ENCODE assay signal across 10 mouse cellular contexts in genomic region chr11:76587333-76587732, GRCm38 (mm10). TPM values are rescaled to one million over a fixed set of nuclear protein-coding genes. Genes with fewer than 3 reads are reported as not detected.
DNase-seq lines count a peak whose midpoint lies in the region; ATAC-seq and TF ChIP-seq lines count a peak whose summit lies in the region.
"Had no signal": no experiment of that assay in that cellular context is flagged by ENCODE, and none has a peak within 500 bp of the region (broad histone marks: within the 10 kb centered on the region; RNA-seq: fewer than 3 reads in every experiment).

No protein-coding gene starts in this region.

- no peak for DNase-seq in embryonic facial prominence, embryonic 10.5 days (ENCODE audit: low spot score)
- DNase-seq in lung, postnatal 25 days (ENCODE audit: low spot score) = peak; percentile 37
- no peak for DNase-seq in c-Kit-positive CD71-positive TER-119-positive erythroid progenitor cells, embryonic 14.5 days (ENCODE audit: low spot score)
- no peak for DNase-seq in thymus, adult 18-20 months
- DNase-seq: kidney, adult 11 months had no signal

- H3K79me3 ChIP-seq in C2C12 (ENCODE audit: low read depth) = peaks cover 8% of the 10 kb centered on the region

- H3K27me3 ChIP-seq in intestine, embryonic 16.5 days (replicated peaks; ENCODE audit: control insufficient read depth, insufficient read depth, low read length) = no peaks in the 10 kb centered on the region
- H3K27me3 ChIP-seq in intestine, embryonic 15.5 days (replicated peaks) = no peaks in the 10 kb centered on the region
- no peaks in the 10 kb centered on the region for H3K27me3 ChIP-seq in C2C12 (ENCODE audit: control insufficient read depth, insufficient read depth, insufficient read length)
- H3K27me3 ChIP-seq in embryonic facial prominence, embryonic 10.5 days (replicated peaks; ENCODE audit: low read depth, poor library complexity, severe bottlenecking) = no peaks in the 10 kb centered on the region; the same call in 1 of the 2 replicates

- no peak for TF ChIP-seq CTCF in C2C12 (IDR thresholded peaks at IDR 0.05; ENCODE audit: control insufficient read depth, insufficient read depth, insufficient read length)

- whole genome bisulfite sequencing in intestine, embryonic 16.5 days = 75% methylated on average over 1 of the region's 1 CpGs
- 88% methylated on average over 1 of the region's 1 CpGs for WGBS in intestine, embryonic 15.5 days
- 82% methylated on average over 1 of the region's 1 CpGs for WGBS in embryonic facial prominence, embryonic 10.5 days

- H3K4me3 ChIP-seq in intestine, embryonic 16.5 days (ENCODE audit: low read length) = no peak overlapping the region
- no peak overlapping the region for H3K4me3 ChIP-seq in intestine, embryonic 15.5 days (replicated peaks)
- no peak overlapping the region for H3K4me3 ChIP-seq in C2C12 (ENCODE audit: insufficient read depth, poor library complexity, severe bottlenecking)
- H3K4me3 ChIP-seq in embryonic facial prominence, embryonic 10.5 days = no peak overlapping the region

- H3K79me2 ChIP-seq in C2C12 (ENCODE audit: control insufficient read depth, insufficient read depth) = peaks cover 61% of the 10 kb centered on the region

- H3K4me2 ChIP-seq in intestine, embryonic 16.5 days (ENCODE audit: low read depth, low read length) = no peak overlapping the region
- no peak overlapping the region for H3K4me2 ChIP-seq in intestine, embryonic 15.5 days (replicated peaks)

- H3K36me3 ChIP-seq in intestine, embryonic 16.5 days (ENCODE audit: control insufficient read depth, insufficient read depth, low read length) = no peaks in the 10 kb centered on the region
- no peaks in the 10 kb centered on the region for H3K36me3 ChIP-seq in intestine, embryonic 15.5 days
- peaks cover 3% of the 10 kb centered on the region for H3K36me3 ChIP-seq in C2C12 (ENCODE audit: control insufficient read depth, insufficient read depth)
- H3K36me3 ChIP-seq in embryonic facial prominence, embryonic 10.5 days (replicated peaks) = no peaks in the 10 kb centered on the region
- H3K36me3 ChIP-seq: G1E had no signal

- 0 out of 2 replicates have a peak overlapping the region, but pooled peaks have one; percentile 13 for H3K27ac ChIP-seq in intestine, embryonic 16.5 days (ENCODE audit: low read length)
- H3K27ac ChIP-seq in intestine, embryonic 15.5 days = no peak overlapping the region
- H3K27ac ChIP-seq in embryonic facial prominence, embryonic 10.5 days (replicated peaks) = 0 out of 2 replicates have a peak overlapping the region, but pooled peaks have one; percentile 40

- H3ac ChIP-seq in C2C12 (ENCODE audit: control insufficient read depth, insufficient read length, low read depth) = no peak overlapping the region

- H3K9ac ChIP-seq in intestine, embryonic 16.5 days (ENCODE audit: low read depth, low read length) = no peak overlapping the region
- no peak overlapping the region for H3K9ac ChIP-seq in intestine, embryonic 15.5 days

- 0 out of 2 replicates have a peak, but pooled peaks cover 4% of the 10 kb centered on the region for H3K4me1 ChIP-seq in intestine, embryonic 16.5 days (ENCODE audit: control insufficient read depth, insufficient read depth, low read length)
- 0 out of 2 replicates have a peak, but pooled peaks cover 2% of the 10 kb centered on the region for H3K4me1 ChIP-seq in intestine, embryonic 15.5 days (replicated peaks)
- peaks cover 3% of the 10 kb centered on the region; the same call in 1 of the 2 replicates for H3K4me1 ChIP-seq in embryonic facial prominence, embryonic 10.5 days

- no peak for ATAC-seq in intestine, embryonic 16.5 days
- no peak for ATAC-seq in intestine, embryonic 15.5 days
- ATAC-seq in cerebellum, adult (ENCODE audit: insufficient number of reproducible peaks, low FRiP score, low TSS enrichment) = no peak

- H3K9me3 ChIP-seq in intestine, embryonic 16.5 days (ENCODE audit: control insufficient read depth, low read length) = no peaks in the 10 kb centered on the region
- H3K9me3 ChIP-seq in intestine, embryonic 15.5 days = no peaks in the 10 kb centered on the region
- no peaks in the 10 kb centered on the region for H3K9me3 ChIP-seq in embryonic facial prominence, embryonic 10.5 days

TF ChIP-seq in C2C12, 6 proteins besides CTCF, POLR2A, EP300 and RAD21:
- peak; percentile 100 for TF ChIP-seq CEBPB (IDR thresholded peaks at IDR 0.05; ENCODE audit: low read depth)
- TF ChIP-seq MYOD1 (IDR thresholded peaks at IDR 0.05; ENCODE audit: control insufficient read depth, insufficient read length, low read depth) = peak; percentile 47
- peak; percentile 38 for TF ChIP-seq FOSL1 (IDR thresholded peaks at IDR 0.05; ENCODE audit: insufficient read depth, low read length, poor library complexity, severe bottlenecking)
- no peak for TF ChIP-seq MYOG (IDR thresholded peaks at IDR 0.05; ENCODE audit: control insufficient read depth, extremely low read depth, insufficient read length)
- TF ChIP-seq MAX (IDR thresholded peaks at IDR 0.05) = peak; percentile 94
- peak; percentile 93 for TF ChIP-seq USF1 (IDR thresholded peaks at IDR 0.05; ENCODE audit: low read depth)

RNA-seq across cellular contexts. Expression of gene Abr, which starts 34.8 kb away (rescaled TPM):
- polyA plus RNA-seq in intestine, embryonic 16.5 days (2015; fragmentation: Nextera tagmentation; extraction: Ambion mirVana) = 29.5 and 35.1 TPM in 2 replicates
- 37.9 and 38.3 TPM in 2 replicates for polyA plus RNA-seq in intestine, embryonic 15.5 days (2015; fragmentation: Nextera tagmentation; extraction: Ambion mirVana)
- polyA plus RNA-seq in C2C12 (2012; fragmentation: generic; extraction: Trizol) = 72.8 TPM
- polyA plus RNA-seq in embryonic facial prominence, embryonic 10.5 days (2016; fragmentation: Nextera tagmentation; extraction: Ambion mirVana) = 29.6 and 34.6 TPM in 2 replicates
- polyA plus RNA-seq: G1E had no signal
